Mouse (Mus musculus) spleen, adult 2 months (tissue): ENCODE results near the gene Spata2. TPM values are rescaled to one million over a fixed set of nuclear protein-coding genes. Genes with fewer than 3 reads are reported as not detected.

Experiments
- DNase-seq, 2 experiments: peaks; one replicate each; pipeline versions ENCODE4 v3.0.0 to v3.0.0-alpha.2; 2012 to 2021; ENCODE audit warnings: low spot score in 2 of 2, low read depth in 1 of 2
- H3K27ac ChIP-seq: fragments of 200-500 bp; 2 replicates; pipeline ENCODE4 v1.5.1; 2012; ENCODE audit warnings: low read length, inconsistent platforms; ENCODE audit not compliant: insufficient read depth
- H3K27me3 ChIP-seq: fragments of 200-500 bp; 2 replicates; pipeline ENCODE4 v1.6.1; 2012; ENCODE audit warnings: mild to moderate bottlenecking, moderate library complexity, low read length, inconsistent platforms; ENCODE audit not compliant: control insufficient read depth, insufficient read depth
- H3K36me3 ChIP-seq: fragments of 200-500 bp; 2 replicates; pipeline ENCODE4 v1.6.1; 2012; ENCODE audit warnings: mild to moderate bottlenecking, low read length, inconsistent platforms; ENCODE audit not compliant: control insufficient read depth, insufficient read depth
- H3K4me1 ChIP-seq: fragments of 200-500 bp; 2 replicates; pipeline ENCODE4 v1.6.1; 2011; ENCODE audit warnings: inconsistent platforms; ENCODE audit not compliant: control insufficient read depth, insufficient read depth, insufficient read length
- H3K4me3 ChIP-seq: fragments of 200-500 bp; 2 replicates; pipeline ENCODE4 v1.5.1; 2011; ENCODE audit warnings: mild to moderate bottlenecking, inconsistent platforms; ENCODE audit not compliant: insufficient read depth, insufficient read length; ENCODE audit errors: extremely low read depth
- CTCF ChIP-seq: fragments of 200-500 bp; IDR thresholded peaks from 2 replicates; pipeline ENCODE4 v1.5.1; 2011; ENCODE audit warnings: mild to moderate bottlenecking, inconsistent platforms; ENCODE audit not compliant: insufficient read depth, insufficient read length, insufficient replicate concordance; ENCODE audit errors: extremely low read depth
- POLR2A ChIP-seq: fragments of 200-500 bp; IDR thresholded peaks from 2 replicates; pipeline ENCODE4 v1.6.1; 2011; ENCODE audit warnings: low read depth, low read length, inconsistent platforms
- WGBS: fragments of 180-500 bp; shearing (Covaris S2); methylation state at CpG from one replicate; pipeline ENCODE4 v1.1.7; 2018; 5-methylcytosine and 5-hydroxymethylcytosine counted together
- polyA plus RNA-seq: library from polyadenylated mRNA; depleted of rRNA; stranded (reverse); fragments of >200 nt; gene quantifications from 2 replicates; pipeline ENCODE4 v1.2.3, GENCODE M21; 2012

Gene Spata2
- polyA plus RNA-seq, 1 experiment = 23.3 TPM

GRCm38 (mm10) chr2:167449331-167450275 lies 43.1 kb downstream of the Spata2 start:
- Histone ChIP-seq H3K4me1 (no peaks in the 10 kb centered on the region), H3K36me3 (peaks cover 36% of the 10 kb centered on the region), H3K27ac (no peak overlapping the region), H3K27me3 (no peaks in the 10 kb centered on the region), H3K4me3 (no peak overlapping the region)
- 94% methylated on average over 21 of the region's 21 CpGs for WGBS
- no peak for TF ChIP-seq POLR2A
- TF ChIP-seq CTCF = no peak
- DNase-seq = no peak

- DNase-seq = no peak
- no peak overlapping the region; the same call in 1 of the 2 replicates for H3K27ac ChIP-seq
- WGBS = 85% methylated on average over 8 of the region's 8 CpGs
Measured at GRCm38 (mm10) chr2:167447629-167448028, 45.1 kb downstream of the Spata2 start.

DNA sequence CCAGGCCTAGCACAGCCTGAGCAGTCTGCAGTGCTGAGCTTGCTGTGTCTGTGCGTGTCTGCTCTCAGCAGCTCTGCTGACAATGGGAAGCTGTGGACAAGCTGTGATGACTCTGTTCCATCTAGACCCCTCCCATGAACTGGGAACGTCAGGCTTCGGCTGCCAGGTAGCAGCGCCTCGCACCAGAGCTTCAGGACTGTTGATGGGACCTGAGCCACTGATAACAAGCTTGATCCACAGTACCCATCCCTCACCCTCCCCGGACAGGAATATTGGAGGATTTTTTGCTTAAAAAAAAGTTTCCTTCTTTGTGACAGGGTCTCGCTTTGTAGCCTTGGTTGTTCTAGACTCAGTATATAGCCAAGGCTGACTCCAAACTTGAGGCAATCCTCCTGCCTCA lies 45.5 kb downstream of the Spata2 start:
- Histone ChIP-seq H3K36me3 (peaks cover 35% of the 10 kb centered on the region), H3K4me1 (no peaks in the 10 kb centered on the region), H3K27ac (no peak overlapping the region), H3K27me3 (no peaks in the 10 kb centered on the region), H3K4me3 (no peak overlapping the region)
- 90% methylated on average over 7 of the region's 7 CpGs for WGBS
- no peak for DNase-seq
- TF ChIP-seq CTCF = no peak
- no peak for TF ChIP-seq POLR2A

More at GRCm38 (mm10) chr2:167447629-167448028, 45.1 kb downstream of the Spata2 start:
- no peak overlapping the region for H3K4me3 ChIP-seq
- H3K36me3 ChIP-seq = peaks cover 35% of the 10 kb centered on the region
- TF ChIP-seq POLR2A = no peak
- TF ChIP-seq CTCF = no peak
- no peaks in the 10 kb centered on the region for H3K4me1 ChIP-seq
- H3K27me3 ChIP-seq = no peaks in the 10 kb centered on the region

DNA sequence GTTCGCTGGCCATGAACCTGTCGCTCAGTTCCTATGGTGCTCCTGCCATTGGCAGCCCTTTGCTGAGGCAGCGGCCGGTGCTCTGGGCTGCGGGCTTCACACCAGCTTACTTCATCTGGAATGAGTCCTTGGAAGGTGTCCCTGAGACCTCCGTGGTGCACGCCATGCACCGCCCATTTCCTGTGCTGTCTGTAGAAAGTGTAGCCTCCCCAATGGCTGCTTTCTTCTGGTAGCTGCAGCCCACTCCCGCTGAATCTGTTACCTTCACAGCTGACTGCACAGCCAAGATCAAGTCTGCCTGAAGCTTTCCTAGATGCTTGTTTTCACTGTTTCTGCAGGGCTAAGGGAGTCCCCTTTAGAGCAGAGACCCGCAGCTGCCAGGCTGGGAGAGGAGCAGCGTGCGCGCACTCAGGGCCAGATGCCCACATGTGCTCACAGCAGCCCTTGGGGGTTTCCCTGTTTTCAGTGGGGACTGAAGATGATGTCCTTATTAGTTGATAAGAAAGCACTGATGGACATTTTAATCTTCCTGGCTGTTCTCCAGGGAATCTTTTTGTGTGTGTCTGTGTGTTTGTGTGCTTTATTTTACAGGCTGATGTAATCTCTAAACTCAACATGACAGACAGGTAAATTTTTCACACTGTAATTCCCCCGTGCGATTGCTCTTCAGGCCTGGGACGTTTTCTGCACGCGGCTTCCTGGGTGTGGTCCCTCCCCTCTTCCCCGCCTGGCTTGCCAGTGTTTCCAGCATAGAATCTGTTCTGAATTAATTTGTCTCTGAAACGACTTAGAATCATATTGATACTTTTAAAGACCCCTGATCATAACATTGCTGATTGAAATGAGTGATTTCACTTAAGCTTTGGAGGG lies 46.5 kb downstream of the Spata2 start:
- Histone ChIP-seq H3K36me3 (peaks cover 38% of the 10 kb centered on the region), H3K4me1 (no peaks in the 10 kb centered on the region), H3K27me3 (no peaks in the 10 kb centered on the region), H3K4me3 (no peak overlapping the region), H3K27ac (no peak overlapping the region)
- TF ChIP-seq POLR2A (no peak), CTCF (no peak)
- DNase-seq = no peak
- WGBS = 73% methylated on average over 20 of the region's 20 CpGs

GRCm38 (mm10) chr2:167443411-167444193 lies 49.1 kb downstream of the Spata2 start:
- H3K36me3 ChIP-seq = peaks cover 34% of the 10 kb centered on the region
- H3K27me3 ChIP-seq = no peaks in the 10 kb centered on the region
- no peak for DNase-seq
- no peak overlapping the region for H3K4me3 ChIP-seq
- 95% methylated on average over 4 of the region's 4 CpGs for WGBS
- no peaks in the 10 kb centered on the region for H3K4me1 ChIP-seq
- no peak overlapping the region for H3K27ac ChIP-seq
- TF ChIP-seq CTCF = no peak
- TF ChIP-seq POLR2A = no peak

DNA sequence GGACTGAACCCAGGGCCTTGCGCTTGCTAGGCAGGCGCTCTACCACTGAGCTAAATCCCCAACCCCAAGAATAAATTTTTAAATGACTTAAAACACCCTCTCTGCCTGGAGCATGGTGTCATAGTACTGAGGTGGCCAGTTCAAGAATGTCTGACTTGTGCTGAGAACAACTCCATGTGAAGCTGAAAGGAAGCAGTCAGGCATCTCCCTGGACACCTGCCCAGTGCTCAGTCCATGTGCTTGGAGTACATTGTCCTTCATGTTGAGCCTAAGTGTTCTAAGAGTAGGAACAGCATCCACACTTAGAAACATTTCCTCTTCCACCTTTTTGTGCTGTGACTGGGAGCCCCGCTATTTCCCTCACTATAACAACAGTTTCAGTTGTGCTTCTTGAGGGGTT lies 53.3 kb downstream of the Spata2 start:
- WGBS = 99% methylated on average over 3 of the region's 3 CpGs
- Histone ChIP-seq H3K36me3 (peaks cover 26% of the 10 kb centered on the region), H3K27me3 (no peaks in the 10 kb centered on the region), H3K27ac (no peak overlapping the region), H3K4me3 (no peak overlapping the region), H3K4me1 (no peaks in the 10 kb centered on the region)
- no peak for DNase-seq
- no peak for TF ChIP-seq CTCF
- TF ChIP-seq POLR2A = no peak
